Mouse (Mus musculus): ENCODE results near the gene Olfr1375.
A peak's percentile ranks its signal among the peaks of the same experiment; 100 is the strongest.
"Not testable (repeated sequence)": the region's sequence is repeated elsewhere in the genome, so short reads cannot be mapped to it uniquely, and the experiment has no call there.

Gene Olfr1375

DNA sequence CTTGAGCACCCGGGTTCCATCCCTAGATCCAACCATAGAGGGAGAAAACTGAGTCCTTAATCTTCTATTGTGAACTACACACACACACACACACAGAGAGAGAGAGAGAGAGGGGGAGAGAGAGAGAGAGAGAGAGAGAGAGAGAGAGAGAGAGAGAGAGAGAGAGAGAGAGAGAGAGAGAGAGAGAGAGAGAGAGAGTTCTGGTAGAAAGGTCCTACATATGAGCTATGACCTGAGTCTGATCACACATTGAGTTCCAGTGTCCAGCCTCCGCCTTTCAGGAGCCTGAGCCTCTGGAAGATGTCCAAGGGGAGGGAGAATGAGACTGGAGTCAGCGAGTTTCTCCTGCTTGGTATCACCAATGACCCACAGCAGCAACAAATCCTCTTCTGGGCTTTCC is at the start of gene Olfr1375:
Gene Olfr1375 (plus strand): TSS at position 301 of the 400 bp plus-strand sequence.
- DNase-seq: not testable (repeated sequence)

- no peak for DNase-seq
Measured at GRCm38 (mm10) chr11:51003296-51003695, 44.6 kb upstream of the Olfr1375 start, which contains the start of gene Olfr51. TSS of gene Olfr51 (plus strand) at chr11:51003596.

DNA sequence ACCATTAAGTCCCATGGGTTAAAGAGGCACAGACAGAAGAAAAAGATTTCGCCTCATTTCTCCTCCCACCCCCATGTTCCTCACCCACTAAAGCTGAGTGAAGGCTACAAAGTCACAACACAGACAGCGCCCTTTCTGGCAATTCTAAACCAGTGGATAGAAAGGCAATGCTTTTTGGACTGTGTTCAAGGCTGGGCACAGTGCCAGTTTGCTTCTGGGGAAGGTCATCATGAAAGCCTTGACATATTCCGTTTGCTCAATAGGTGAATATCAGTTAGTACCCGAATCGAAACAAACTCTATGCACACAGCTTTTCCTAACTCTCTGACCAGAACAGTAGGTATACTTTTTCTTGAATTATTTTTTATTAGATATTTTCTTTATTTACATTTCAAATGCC is 36.1 kb upstream of the Olfr1375 start:
- peak; percentile 56 for DNase-seq

DNA sequence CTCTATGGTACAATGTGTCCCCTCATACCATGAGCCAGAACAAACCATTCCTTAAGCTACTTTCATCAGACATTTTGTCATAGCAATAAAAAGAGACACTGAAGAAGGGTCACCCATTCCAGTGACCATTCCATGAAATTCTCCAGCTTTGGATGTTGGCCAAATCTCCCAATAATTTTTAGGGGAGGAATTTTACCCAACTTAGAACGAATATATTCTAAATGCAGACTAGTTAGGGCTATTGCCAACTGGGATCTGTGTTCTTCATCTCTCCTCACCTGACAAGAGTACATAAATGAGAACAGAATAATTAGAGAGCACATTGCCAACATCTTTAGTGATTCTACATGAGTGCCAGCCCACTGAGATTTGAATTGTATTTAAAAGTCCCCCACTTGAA is 34.0 kb upstream of the Olfr1375 start, which contains the start of gene Olfr54:
Gene Olfr54 (plus strand): TSS at position 301 of the 400 bp plus-strand sequence.
- no peak for DNase-seq

GRCm38 (mm10) chr11:51016341-51016740 is 31.6 kb upstream of the Olfr1375 start:
- no peak for DNase-seq

- not testable (repeated sequence) for DNase-seq
Measured at GRCm38 (mm10) chr11:51026811-51027210, 21.1 kb upstream of the Olfr1375 start.

GRCm38 (mm10) chr11:51029381-51029780 is 18.5 kb upstream of the Olfr1375 start:
- not testable (repeated sequence) for DNase-seq

GRCm38 (mm10) chr11:51030225-51030624 is 17.7 kb upstream of the Olfr1375 start:
- DNase-seq: no peak

- DNase-seq: peak; percentile 31
Measured at GRCm38 (mm10) chr11:51032851-51033250, 15.1 kb upstream of the Olfr1375 start.

GRCm38 (mm10) chr11:51034141-51034540 is 13.8 kb upstream of the Olfr1375 start:
- DNase-seq: not testable (repeated sequence)

GRCm38 (mm10) chr11:51035951-51036350 is 12.0 kb upstream of the Olfr1375 start:
- DNase-seq: no peak

DNA sequence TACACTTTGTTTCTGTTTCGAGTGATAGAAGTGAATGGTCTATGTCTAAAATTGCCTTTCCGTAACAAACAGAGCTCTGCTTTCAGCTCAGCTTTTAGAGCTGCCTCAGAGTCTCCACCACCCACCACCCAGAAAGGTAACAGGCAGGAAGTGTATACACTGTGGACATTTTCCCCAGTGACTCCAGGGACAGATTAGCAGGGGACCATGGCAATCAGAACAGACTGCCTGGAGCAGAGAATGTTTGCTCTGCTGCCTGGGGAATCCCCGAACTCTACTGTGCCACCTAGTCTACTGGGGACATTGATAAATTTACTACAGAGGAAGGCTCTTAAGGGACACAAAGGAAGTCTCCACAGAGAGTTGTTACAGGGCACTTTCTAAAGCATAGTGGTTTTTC is 3.1 kb upstream of the Olfr1375 start:
- DNase-seq: not testable (repeated sequence)

DNA sequence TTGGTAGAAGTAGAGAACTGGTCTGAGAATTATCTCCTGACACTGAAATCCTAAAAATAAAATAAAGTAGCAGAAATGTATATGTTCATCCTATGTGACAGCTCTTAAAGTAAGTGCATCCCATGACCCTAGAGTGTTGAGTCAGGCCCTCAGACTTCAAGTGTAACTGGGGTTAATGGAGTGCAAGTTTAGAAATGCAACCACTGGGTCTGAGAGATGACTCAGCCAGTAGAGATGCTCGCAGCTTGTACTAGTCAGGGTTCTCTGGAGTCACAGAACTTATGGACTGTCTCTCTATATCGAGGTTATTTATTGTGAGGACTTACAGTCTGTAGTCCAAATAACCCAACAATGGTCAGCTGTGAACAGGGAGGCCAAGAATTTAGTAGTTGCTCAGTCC is 3.8 kb downstream of the Olfr1375 start:
- no peak for DNase-seq

DNA sequence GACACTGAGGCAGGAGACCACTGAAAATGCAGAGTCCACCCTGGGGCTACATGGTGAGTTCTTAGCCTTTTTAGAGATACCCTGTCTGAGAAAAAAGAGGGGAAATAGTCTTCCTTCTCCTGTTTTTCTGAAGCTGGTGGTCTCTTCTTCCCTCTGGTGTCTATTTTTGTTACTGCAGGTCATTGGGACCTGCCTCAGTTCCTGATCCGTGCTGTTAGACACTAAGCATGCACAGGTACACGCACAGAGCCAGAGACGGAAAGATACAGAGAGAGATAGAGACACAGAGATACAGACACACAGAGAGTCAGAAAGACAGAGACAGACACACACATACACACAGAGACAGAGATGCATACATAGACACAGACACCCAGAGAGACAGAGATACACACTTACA is 5.3 kb downstream of the Olfr1375 start:
- no peak for DNase-seq

GRCm38 (mm10) chr11:51059151-51059571 is 11.3 kb downstream of the Olfr1375 start, which contains the start of gene Zfp354a:
TSS of gene Zfp354a (plus strand) at chr11:51059257.
- peak; percentile 81 for DNase-seq

GRCm38 (mm10) chr11:51059640-51060039 is 11.7 kb downstream of the Olfr1375 start:
- DNase-seq: no peak

- DNase-seq: peak; percentile 8
Measured at GRCm38 (mm10) chr11:51060981-51061380, 13.1 kb downstream of the Olfr1375 start.

DNA sequence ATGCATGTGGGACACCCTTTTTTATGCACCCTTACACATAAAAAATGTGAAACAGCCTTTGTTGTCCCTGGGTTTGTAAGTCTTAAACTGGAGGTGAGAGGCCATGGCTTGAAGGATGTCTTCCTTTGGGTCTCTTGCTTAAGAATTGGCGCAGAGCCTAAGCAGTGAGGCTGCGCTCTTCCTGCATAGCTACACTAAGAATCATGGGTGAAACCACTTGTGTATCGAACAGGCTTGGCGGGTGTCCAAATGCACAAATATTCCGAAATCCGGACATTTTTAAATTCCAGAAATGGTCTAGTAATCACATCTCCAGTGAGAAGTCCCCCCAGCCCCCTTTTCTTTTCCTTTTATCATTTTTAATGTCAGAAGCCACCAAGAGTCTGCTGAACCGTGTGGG is 15.4 kb downstream of the Olfr1375 start:
- DNase-seq: no peak

GRCm38 (mm10) chr11:51063841-51064240 is 15.9 kb downstream of the Olfr1375 start:
- no peak for DNase-seq

GRCm38 (mm10) chr11:51084527-51084926 is 36.6 kb downstream of the Olfr1375 start:
- DNase-seq: no peak

GRCm38 (mm10) chr11:51085269-51085668 is 37.4 kb downstream of the Olfr1375 start:
- no peak for DNase-seq

Data from lung, postnatal 10 days (tissue).